Mouse (Mus musculus): ENCODE measurements around the gene Otog. TPM values are rescaled to one million over a fixed set of nuclear protein-coding genes. Genes with fewer than 3 reads are reported as not detected.

Otog gene
- polyA plus RNA-seq, 1 experiment from 2014 or later: not detected

DNA sequence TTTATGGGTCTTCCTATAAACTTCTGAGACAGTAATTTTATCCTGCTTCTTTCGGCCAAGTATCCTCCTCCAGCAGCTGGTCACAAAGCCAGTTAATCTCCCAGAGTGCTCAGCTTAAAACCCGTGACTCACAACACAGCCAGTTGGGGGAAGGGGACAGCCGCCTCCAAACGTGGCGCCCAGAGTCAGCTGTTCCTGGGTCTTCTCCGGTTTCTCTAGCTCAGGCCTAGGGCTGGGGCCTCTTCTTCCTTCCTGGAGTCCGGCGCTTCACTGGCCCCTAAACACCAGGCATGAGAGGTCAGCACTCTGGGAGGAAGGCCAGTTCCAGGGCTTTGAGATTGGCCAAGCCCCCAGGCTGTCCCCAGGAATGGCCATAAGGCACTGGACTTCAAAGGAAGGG lies 112.4 kb downstream of the Otog start:
- 49% methylated on average over 8 of the region's 8 CpGs for WGBS
- DNase-seq (ENCODE audit: low spot score, missing footprints): no peak

DNA sequence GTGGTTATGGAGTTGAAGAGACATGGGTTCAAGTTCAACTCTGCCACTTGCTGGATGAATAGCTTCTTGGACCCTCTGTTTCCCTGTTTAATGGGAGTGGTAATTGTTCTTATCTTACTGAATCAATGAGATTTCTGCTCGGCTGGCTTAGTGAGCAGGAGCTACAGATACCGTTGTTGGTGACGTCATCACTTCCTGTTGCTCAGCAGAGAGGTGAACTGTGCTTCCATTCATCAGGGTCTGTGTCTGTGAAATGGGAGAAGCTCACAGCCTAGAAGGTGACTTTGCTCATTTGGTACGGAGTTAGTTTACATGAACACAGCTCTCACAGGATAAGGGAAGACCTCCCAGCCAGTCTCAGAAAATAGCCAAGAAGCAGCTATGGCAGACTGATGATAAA lies 113.1 kb downstream of the Otog start:
- 82% methylated on average over 4 of the region's 4 CpGs for WGBS
- Histone ChIP-seq H3K27ac (ENCODE audit: low read depth, low read length) (no peak overlapping the region), H3K9me3 (ENCODE audit: control insufficient read depth, low read length) (no peaks in the 10 kb centered on the region), H3K4me3 (ENCODE audit: low read depth, low read length) (no peak overlapping the region), H3K4me2 (no peak overlapping the region), H3K9ac (ENCODE audit: low read length) (no peak overlapping the region), H3K4me1 (ENCODE audit: control insufficient read depth, insufficient read depth, low read length) (peaks cover 3% of the 10 kb centered on the region; the same call in 1 of the 2 replicates), H3K36me3 (ENCODE audit: control insufficient read depth, insufficient read depth, low read length) (no peaks in the 10 kb centered on the region), H3K27me3 (ENCODE audit: control insufficient read depth, insufficient read depth, low read length) (peaks cover 14% of the 10 kb centered on the region)
- DNase-seq (ENCODE audit: low spot score, missing footprints) (no peak), ATAC-seq (ENCODE audit: low FRiP score) (no peak)

More for the DNA sequence above, 112.4 kb downstream of the Otog start:
- peaks cover 18% of the 10 kb centered on the region for H3K27me3 ChIP-seq (ENCODE audit: control insufficient read depth, insufficient read depth, low read length)
- no peak overlapping the region for H3K4me3 ChIP-seq (ENCODE audit: low read depth, low read length)
- no peak overlapping the region for H3K27ac ChIP-seq (ENCODE audit: low read depth, low read length)
- no peaks in the 10 kb centered on the region for H3K9me3 ChIP-seq (ENCODE audit: control insufficient read depth, low read length)
- no peaks in the 10 kb centered on the region for H3K36me3 ChIP-seq (ENCODE audit: control insufficient read depth, insufficient read depth, low read length)
- no peak overlapping the region for H3K9ac ChIP-seq (ENCODE audit: low read length)
- ATAC-seq (ENCODE audit: low FRiP score): no peak
- H3K4me1 ChIP-seq (ENCODE audit: control insufficient read depth, insufficient read depth, low read length): peaks cover 6% of the 10 kb centered on the region
- no peak overlapping the region for H3K4me2 ChIP-seq

Other genes with a start within 250 kb of the Otog start
- gene Abcc6, start 210.7 kb upstream of the Otog start, polyA plus RNA-seq (2014; fragmentation: Nextera tagmentation; extraction: Ambion mirVana): 0.03 and 0.44 TPM in 2 replicates
- 13.9 and 14.1 TPM in 2 replicates for gene Nomo1, start 207.3 kb upstream of the Otog start, polyA plus RNA-seq (2014; fragmentation: Nextera tagmentation; extraction: Ambion mirVana)
- 0.07 and 0.49 TPM in 2 replicates for gene Kcnj11, start 140.2 kb upstream of the Otog start, polyA plus RNA-seq (2014; fragmentation: Nextera tagmentation; extraction: Ambion mirVana)
- gene Abcc8, start 61.0 kb upstream of the Otog start, polyA plus RNA-seq (2014; fragmentation: Nextera tagmentation; extraction: Ambion mirVana): 0.46 and 0.49 TPM in 2 replicates
- 2.6 and 2.8 TPM in 2 replicates for gene Ush1c, start 2.5 kb upstream of the Otog start, polyA plus RNA-seq (2014; fragmentation: Nextera tagmentation; extraction: Ambion mirVana)
- 0.11 TPM in 1 of 2 replicates, not detected in the other for gene Myod1, start 135.5 kb downstream of the Otog start, polyA plus RNA-seq (2014; fragmentation: Nextera tagmentation; extraction: Ambion mirVana)
- 1.4 and 1.8 TPM in 2 replicates for gene Kcnc1, start 155.5 kb downstream of the Otog start, polyA plus RNA-seq (2014; fragmentation: Nextera tagmentation; extraction: Ambion mirVana)

Measured in midbrain, embryonic 11.5 days (tissue).